Mouse (Mus musculus): ENCODE results near the gene Nfe2. TPM values are rescaled to one million over a fixed set of nuclear protein-coding genes. Genes with fewer than 3 reads are reported as not detected.
A peak's percentile ranks its signal among the peaks of the same experiment; 100 is the strongest.
"Not testable (repeated sequence)": the region's sequence is repeated elsewhere in the genome, so short reads cannot be mapped to it uniquely, and the experiment has no call there.

Gene Nfe2
- total RNA-seq, 2 experiments from 2014 or later, result not detected

- DNase-seq (ENCODE audit: extremely low spot score in 1 of 2, low spot score in 1 of 2), result no peak
Observed at GRCm38 (mm10) chr15:103252660-103253059, 5.5 kb downstream of the Nfe2 start.

GRCm38 (mm10) chr15:103251595-103251994 lies 6.6 kb downstream of the Nfe2 start:
- DNase-seq (ENCODE audit: extremely low spot score in 1 of 2, low spot score in 1 of 2), result no peak

DNA sequence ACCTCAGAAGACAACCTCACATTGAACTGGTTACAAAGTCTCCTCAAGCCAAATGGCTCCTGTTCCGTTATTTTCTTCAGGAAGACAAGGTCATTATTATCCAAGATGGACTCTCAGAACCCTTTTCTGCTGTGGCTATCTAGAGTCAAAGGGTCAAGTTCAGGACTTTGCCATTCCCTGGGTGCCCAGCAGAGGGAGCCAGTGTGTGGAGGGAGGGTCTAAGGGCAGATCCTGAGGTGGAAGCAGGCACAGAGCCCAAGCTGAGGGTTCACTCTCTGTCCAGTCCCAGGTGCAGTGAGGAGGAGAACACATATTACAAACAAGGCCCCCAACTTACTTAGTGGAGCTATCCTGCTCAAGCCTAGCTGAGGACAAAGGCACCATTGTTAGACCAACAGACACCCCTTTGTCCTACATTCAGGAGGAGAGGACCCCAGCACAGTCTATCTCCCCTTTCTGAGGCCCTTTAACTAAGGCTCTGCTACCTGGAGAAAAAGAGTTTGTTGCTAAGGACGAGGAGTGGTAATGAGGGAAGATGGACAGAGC lies 7.9 kb downstream of the Nfe2 start:
- peak; percentile 30 to 69 for DNase-seq (ENCODE audit: extremely low spot score in 1 of 2, low spot score in 1 of 2)

DNA sequence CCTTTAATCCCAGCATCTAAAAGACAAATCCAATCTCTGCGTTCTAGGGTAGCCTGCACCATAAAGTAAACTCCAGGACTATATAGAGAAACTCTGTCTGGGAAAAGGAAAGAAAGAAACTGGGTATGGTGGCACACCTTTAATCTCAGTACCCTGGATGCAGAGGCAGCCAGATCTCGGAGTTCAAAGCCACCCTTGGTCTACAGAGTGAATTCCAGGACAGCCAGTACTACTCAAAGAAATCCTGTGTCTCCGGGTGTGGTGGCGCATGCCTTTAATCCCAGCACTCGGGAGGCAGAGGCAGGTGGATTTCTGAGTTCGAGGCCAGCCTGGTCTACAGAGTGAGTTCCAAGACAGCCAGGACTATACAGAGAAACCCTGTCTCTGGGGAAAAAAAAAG lies 8.7 kb downstream of the Nfe2 start:
- not testable (repeated sequence) for DNase-seq (ENCODE audit: extremely low spot score in 1 of 2, low spot score in 1 of 2)

- peak in 1 of 2 experiments; percentile 13 for DNase-seq (ENCODE audit: extremely low spot score in 1 of 2, low spot score in 1 of 2)
Observed at GRCm38 (mm10) chr15:103248401-103249313, 9.5 kb downstream of the Nfe2 start.

- DNase-seq (ENCODE audit: extremely low spot score in 1 of 2, low spot score in 1 of 2), result no peak
Observed at GRCm38 (mm10) chr15:103247782-103248400, 10.3 kb downstream of the Nfe2 start.

- no peak for DNase-seq (ENCODE audit: extremely low spot score in 1 of 2, low spot score in 1 of 2)
Observed at GRCm38 (mm10) chr15:103247078-103247781, 11.0 kb downstream of the Nfe2 start.

DNA sequence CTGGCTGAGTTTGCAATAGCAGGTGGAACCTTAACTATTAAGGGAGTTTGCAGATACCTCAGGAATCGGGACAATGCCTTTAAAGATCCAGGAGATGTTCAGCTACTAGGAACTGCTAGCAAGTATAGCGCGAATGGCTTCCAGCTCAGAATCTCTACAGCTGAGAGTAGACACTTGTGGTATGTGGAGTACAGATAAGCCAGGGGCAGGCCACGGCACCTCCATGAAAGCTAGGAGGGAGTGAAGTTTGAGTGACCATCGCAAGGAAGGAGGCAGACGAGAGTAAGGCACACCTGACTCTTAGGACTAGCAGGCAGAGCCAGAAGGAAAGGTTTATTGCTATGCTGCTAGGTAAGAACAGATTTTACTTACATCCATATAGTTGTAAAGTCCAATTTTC lies 12.6 kb downstream of the Nfe2 start:
- no peak for DNase-seq (ENCODE audit: extremely low spot score in 1 of 2, low spot score in 1 of 2)

DNA sequence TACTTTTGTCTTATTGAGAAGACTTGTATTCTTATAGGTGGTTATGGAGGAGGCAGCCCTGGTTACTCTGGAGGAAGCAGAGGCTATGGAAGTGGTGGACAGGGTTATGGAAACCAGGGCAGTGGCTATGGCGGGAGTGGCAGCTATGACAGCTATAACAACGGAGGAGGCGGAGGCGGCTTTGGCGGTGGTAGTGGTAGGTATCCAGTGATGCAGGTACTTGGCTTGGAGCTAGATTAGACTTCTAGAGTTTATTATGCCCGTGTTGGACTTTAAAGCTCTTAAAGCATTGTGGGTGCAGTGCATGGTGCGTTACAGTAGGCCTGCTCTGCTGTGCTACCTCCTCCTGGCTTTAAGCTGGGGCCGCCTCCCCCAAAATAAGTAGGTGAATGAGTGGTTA lies 15.3 kb downstream of the Nfe2 start:
- DNase-seq (ENCODE audit: extremely low spot score in 1 of 2, low spot score in 1 of 2), result no peak

DNA sequence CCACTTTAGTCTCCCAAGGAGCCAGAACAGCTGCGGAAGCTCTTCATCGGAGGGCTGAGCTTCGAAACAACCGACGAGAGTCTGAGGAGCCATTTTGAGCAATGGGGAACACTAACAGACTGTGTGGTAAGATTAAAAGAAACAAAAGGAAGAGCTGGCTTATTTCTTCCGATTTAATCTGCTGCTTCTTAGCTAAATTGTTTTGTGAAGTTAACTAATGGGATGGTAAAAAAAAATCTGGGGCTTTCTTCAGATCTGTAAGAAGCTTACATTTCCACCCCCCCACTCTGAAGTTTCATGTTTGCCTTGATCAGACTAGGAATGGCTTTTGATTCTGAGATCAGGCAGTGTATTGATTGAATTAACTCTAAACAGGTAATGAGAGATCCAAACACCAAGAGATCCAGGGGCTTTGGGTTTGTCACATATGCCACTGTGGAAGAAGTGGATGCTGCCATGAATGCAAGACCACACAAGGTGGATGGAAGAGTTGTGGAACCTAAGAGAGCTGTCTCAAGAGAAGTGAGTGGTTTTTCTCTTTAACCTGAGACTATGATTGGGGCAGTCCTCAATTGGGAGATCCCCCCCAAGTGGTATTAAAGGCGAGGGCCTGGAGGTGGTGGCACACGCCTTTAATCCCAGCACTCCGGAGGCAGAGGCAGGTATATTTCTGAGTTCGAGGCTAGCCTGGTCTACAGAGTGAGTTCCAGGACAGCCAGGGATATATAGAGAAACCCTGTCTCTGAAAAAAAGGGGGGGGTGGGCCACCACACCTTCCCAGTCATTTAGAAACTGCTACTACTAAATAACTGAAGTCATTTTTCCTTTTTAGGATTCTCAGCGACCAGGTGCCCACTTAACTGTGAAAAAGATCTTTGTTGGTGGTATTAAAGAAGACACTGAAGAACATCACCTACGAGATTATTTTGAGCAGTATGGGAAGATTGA lies 16.9 kb downstream of the Nfe2 start:
- not testable (repeated sequence) for DNase-seq (ENCODE audit: extremely low spot score in 1 of 2, low spot score in 1 of 2)

- peak; percentile 65 to 69 for DNase-seq (ENCODE audit: extremely low spot score in 1 of 2, low spot score in 1 of 2)
Observed at GRCm38 (mm10) chr15:103240160-103241028, 17.8 kb downstream of the Nfe2 start, which contains the start of gene Hnrnpa1. Gene Hnrnpa1 (plus strand): TSS chr15:103240432.

DNA sequence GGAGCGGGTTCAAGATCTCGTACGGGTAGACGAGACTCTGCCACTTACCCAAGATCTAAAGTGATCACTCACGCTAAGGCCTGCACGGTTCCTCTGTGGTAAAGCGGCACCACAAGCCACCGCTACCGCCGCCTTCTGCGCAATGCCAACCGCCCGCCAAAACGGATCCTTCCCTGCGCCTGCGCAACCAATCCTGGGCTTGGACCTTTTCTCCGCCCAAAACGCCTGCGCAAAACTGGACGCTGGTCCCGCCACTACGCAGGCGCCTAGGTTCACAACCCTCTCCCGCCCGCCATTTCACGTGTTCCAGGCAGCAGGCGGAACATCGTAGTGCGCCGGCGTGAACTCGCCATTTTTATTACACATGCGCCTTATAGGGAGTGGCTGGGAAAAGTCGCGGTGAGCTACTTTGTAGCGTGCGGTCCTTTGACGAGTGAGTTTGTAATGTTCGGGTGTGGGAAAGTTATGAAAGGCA lies 18.5 kb downstream of the Nfe2 start, which contains the start of gene Cbx5:
Gene Cbx5 (minus strand): TSS at position 132 of the 475 bp plus-strand sequence.
- DNase-seq (ENCODE audit: extremely low spot score in 1 of 2, low spot score in 1 of 2), result peak; percentile 87 to 91

- peak; percentile 68 to 75 for DNase-seq (ENCODE audit: extremely low spot score in 1 of 2, low spot score in 1 of 2)
Observed at GRCm38 (mm10) chr15:103239130-103239684, 19.0 kb downstream of the Nfe2 start.

DNA sequence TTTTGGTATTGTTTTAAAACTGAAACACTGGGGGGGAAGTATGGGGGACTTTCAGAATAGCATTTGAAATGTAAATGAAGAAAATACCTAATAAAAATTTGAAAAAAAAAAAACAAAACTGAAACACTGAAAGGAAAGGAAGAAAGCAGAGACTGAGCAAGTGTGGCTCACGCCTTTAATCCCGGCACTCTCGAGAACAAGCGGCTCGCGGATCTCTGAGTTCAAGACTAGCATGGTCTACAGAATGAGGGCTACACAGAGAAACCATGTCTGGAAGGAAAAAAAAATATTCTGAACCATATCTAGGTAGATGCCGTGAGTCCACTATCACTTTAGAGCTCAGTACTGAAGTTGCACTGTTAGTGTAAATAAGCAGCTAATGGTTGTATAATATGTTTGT lies 20.9 kb downstream of the Nfe2 start:
- no peak for DNase-seq (ENCODE audit: extremely low spot score in 1 of 2, low spot score in 1 of 2)

DNA sequence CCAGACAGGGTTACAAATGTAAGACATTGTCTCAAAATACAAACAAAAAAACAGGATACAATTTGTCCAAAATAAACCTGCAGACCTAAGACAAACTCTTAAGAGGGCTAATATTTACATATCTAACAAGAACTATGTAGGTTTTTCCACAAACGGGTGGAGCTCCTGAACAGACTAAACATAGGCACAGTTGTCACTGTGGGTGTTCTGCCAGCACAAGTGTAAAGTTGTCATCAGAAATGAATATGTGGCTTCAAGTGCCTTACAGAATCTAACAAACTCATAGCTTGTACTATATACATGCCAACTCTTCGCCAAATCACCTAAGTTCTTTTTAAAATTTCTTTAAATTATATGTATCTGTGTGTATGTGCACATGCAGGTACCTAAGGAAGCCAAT lies 25.1 kb downstream of the Nfe2 start:
- no peak for DNase-seq (ENCODE audit: extremely low spot score in 1 of 2, low spot score in 1 of 2)

DNA sequence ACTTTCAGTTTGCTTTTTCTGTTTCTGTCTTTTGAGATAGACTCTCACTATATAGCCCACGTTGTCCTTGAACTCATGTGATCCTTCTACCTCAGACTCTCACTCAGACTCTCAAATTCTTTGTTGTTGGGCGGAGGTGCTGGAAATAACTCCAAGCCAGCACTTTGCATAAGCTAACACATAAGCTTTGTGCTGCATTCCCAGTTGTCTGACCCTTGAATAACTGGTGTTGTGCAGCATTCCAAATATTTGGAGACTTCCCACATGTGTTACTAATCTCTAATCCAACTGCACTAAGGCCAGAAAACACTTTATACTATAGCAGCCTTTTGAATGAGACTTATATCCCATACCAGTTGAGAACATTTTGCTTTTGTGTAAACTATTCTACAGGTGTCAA lies 29.3 kb downstream of the Nfe2 start:
- DNase-seq (ENCODE audit: extremely low spot score in 1 of 2, low spot score in 1 of 2), result no peak

- DNase-seq (ENCODE audit: extremely low spot score in 1 of 2, low spot score in 1 of 2), result no peak
Observed at GRCm38 (mm10) chr15:103227572-103227971, 30.6 kb downstream of the Nfe2 start.

- DNase-seq (ENCODE audit: extremely low spot score in 1 of 2, low spot score in 1 of 2), result no peak
Observed at GRCm38 (mm10) chr15:103227022-103227421, 31.2 kb downstream of the Nfe2 start.
